Mouse (Mus musculus): ENCODE results near the gene Dgki.

DNA sequence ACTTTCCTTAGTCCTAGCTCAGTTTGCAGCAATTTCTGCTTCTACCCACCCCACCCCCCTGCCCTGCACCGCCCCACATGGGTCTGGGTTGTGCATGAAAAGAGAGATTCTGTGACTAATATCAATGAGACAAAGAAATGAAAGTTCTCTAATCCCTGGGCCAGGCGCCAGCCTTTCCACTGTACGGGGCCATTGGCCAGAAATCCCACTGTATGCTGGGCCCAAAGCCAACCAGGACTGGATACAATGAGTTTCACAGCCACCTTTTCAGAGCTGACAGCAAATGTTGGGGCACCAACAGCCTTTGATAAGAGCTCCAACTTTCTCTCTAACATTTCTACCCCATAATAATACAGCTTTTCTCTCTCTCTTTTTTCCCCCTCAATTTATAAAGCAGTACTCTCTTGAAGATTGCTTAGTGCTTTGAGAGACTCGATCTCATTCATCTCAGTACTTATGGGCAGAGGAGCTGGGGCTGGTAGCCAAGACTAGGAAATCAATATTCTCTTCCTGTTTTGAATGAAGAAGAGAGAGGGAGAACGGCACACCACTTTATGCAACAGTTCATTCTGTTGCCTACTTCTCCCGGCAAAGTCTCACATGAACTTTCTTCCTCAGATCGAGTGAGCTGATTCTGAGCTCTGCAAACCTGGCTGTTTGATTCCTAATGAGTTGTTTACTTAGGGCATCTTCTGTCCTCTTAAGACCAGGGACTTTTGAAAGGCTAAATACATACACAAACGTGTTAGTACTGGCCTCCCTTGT is 480.8 kb downstream of the Dgki start:
- no peak for TF ChIP-seq NELFE (IDR thresholded peaks at IDR 0.05; ENCODE audit: low read depth, low read length)
- no peak for TF ChIP-seq HCFC1 (IDR thresholded peaks at IDR 0.05; ENCODE audit: low read depth, low read length)
- no peak for TF ChIP-seq MAX (IDR thresholded peaks at IDR 0.05; ENCODE audit: low read length)
- no peak for TF ChIP-seq CTCF (conservative IDR thresholded peaks at IDR 0.05 in 1 of 2, IDR thresholded peaks at IDR 0.05 in 1 of 2; ENCODE audit: low read depth in 2 of 2, low read length in 2 of 2)
- TF ChIP-seq MXI1 (IDR thresholded peaks at IDR 0.05; ENCODE audit: low read depth, low read length) = no peak
- TF ChIP-seq BHLHE40 (IDR thresholded peaks at IDR 0.05; ENCODE audit: low read depth, low read length) = no peak

All from CH12.LX (cell line).